Mouse (Mus musculus) cortical plate, adult 2 months (tissue): ENCODE measurements around the gene Abhd17a. TPM values are rescaled to one million over a fixed set of nuclear protein-coding genes. Genes with fewer than 3 reads are reported as not detected.

Experiments used
- H3K27ac ChIP-seq: fragments of 200-500 bp; 2 replicates; pipeline ENCODE4 v1.5.1; 2012; ENCODE audit warnings: low read length, control low read depth, inconsistent platforms; ENCODE audit not compliant: insufficient read depth
- H3K4me1 ChIP-seq: fragments of 200-500 bp; 2 replicates; pipeline ENCODE4 v1.6.1; 2011; ENCODE audit warnings: low read length; ENCODE audit not compliant: control insufficient read depth, insufficient read depth
- H3K4me3 ChIP-seq: fragments of 200-500 bp; 2 replicates; pipeline ENCODE4 v1.5.1; 2011; ENCODE audit warnings: mild to moderate bottlenecking, low read length, control low read depth; ENCODE audit not compliant: insufficient read depth
- CTCF ChIP-seq: fragments of 200-500 bp; IDR thresholded peaks from 2 replicates; pipeline ENCODE4 v1.5.1; 2011; ENCODE audit warnings: mild to moderate bottlenecking, control low read depth, low read length; ENCODE audit not compliant: insufficient read depth; ENCODE audit errors: extremely low read depth
- POLR2A ChIP-seq: fragments of 200-500 bp; IDR thresholded peaks from 2 replicates; pipeline ENCODE4 v1.6.1; 2011; ENCODE audit warnings: mild to moderate bottlenecking, low read length, control low read depth; ENCODE audit not compliant: insufficient read depth; ENCODE audit errors: extremely low read depth
- polyA plus RNA-seq: library from polyadenylated mRNA; depleted of rRNA; stranded (reverse); fragments of >200 nt; gene quantifications from 2 replicates; pipeline ENCODE4 v1.2.3, GENCODE M21; 2012

The Abhd17a gene
- polyA plus RNA-seq, 1 experiment: 329 TPM

- peaks cover 4% of the 10 kb centered on the region for H3K4me1 ChIP-seq
- TF ChIP-seq POLR2A (no peak), CTCF (no peak)
- H3K4me3 ChIP-seq: peak overlapping the region; percentile 94
- H3K27ac ChIP-seq: peak overlapping the region; percentile 64
These were observed 30.9 kb upstream of the Abhd17a start for GRCm38 (mm10) chr10:80620796-80621689.

GRCm38 (mm10) chr10:80620365-80620764, 30.2 kb upstream of the Abhd17a start:
- Histone ChIP-seq H3K4me3 (no peak overlapping the region), H3K4me1 (peaks cover 4% of the 10 kb centered on the region), H3K27ac (no peak overlapping the region)
- TF ChIP-seq CTCF (no peak), POLR2A (no peak)

DNA sequence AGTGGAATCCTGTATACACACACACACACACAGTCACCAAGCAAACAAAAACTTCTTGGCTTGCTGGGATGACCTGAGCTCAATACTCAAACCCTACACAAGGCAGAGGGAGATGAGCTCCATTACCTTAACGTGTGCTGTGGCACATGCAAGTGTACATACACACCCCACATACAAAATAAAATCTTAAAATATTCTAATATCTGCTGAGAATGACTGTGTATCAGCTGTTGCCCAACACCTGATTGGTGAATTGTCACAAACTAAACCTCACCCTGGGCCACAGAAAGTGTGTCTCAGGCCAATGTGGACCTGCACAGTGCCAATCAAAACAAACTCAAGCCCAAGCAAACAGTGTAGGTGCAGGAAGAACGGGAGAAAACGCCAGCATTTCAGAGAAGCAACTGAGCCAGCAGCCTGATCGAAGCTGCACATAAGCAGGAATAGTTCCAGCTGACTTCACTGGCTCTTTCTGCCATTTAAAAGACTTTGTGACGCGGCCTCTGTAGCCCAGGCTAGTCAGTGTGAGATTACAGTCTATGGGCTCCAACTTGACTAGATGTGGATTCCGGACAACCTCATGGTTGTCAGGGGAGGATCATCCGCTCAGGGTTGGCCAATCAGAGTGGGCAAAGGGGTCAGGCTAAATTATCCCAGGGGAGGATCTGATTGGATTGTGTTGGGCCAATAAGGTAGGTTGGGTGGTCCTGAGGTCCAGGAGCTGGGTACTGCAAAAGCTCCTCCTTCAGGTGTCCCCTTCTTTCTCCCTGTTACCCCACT, 29.5 kb upstream of the Abhd17a start:
- TF ChIP-seq CTCF: no peak
- no peak for TF ChIP-seq POLR2A
- H3K4me1 ChIP-seq: peaks cover 3% of the 10 kb centered on the region
- no peak overlapping the region for H3K4me3 ChIP-seq
- no peak overlapping the region for H3K27ac ChIP-seq

GRCm38 (mm10) chr10:80618181-80618580, 28.0 kb upstream of the Abhd17a start:
- H3K4me3 ChIP-seq: no peak overlapping the region
- H3K27ac ChIP-seq: no peak overlapping the region
- H3K4me1 ChIP-seq: no peaks in the 10 kb centered on the region
- TF ChIP-seq CTCF (no peak), POLR2A (no peak)

DNA sequence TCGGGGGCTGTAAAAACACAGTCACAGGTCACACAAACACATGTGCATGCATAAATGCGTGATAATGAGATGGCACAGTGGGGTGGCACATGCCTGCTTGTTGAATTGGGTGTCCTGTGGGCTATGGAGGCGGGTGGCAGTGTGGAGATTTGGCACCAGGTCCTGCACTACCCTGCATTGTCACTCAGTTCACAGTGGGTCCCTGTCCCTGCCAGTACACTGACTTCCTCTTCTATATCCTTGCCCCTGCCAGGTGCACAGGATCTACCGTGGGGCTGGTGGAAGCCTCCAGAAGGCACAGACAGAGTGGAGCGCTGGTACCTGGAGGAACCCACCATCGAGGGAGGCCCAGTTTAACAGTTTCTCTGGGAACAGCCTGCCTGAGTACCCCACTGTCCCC, 24.2 kb upstream of the Abhd17a start:
- Histone ChIP-seq H3K27ac (no peak overlapping the region), H3K4me1 (no peaks in the 10 kb centered on the region), H3K4me3 (no peak overlapping the region)
- TF ChIP-seq POLR2A (no peak), CTCF (no peak)

- no peak overlapping the region for H3K4me3 ChIP-seq
- H3K27ac ChIP-seq: no peak overlapping the region
- H3K4me1 ChIP-seq: no peaks in the 10 kb centered on the region
- no peak for TF ChIP-seq CTCF
- no peak for TF ChIP-seq POLR2A
These were observed 23.7 kb upstream of the Abhd17a start for GRCm38 (mm10) chr10:80613821-80614220.

GRCm38 (mm10) chr10:80611905-80612304, 21.8 kb upstream of the Abhd17a start:
- H3K27ac ChIP-seq: no peak overlapping the region
- no peak overlapping the region for H3K4me3 ChIP-seq
- H3K4me1 ChIP-seq: no peaks in the 10 kb centered on the region
- TF ChIP-seq POLR2A: no peak
- TF ChIP-seq CTCF: no peak

- Histone ChIP-seq H3K27ac (no peak overlapping the region), H3K4me3 (no peak overlapping the region), H3K4me1 (no peaks in the 10 kb centered on the region)
- peak; percentile 65 for TF ChIP-seq CTCF
- TF ChIP-seq POLR2A: no peak
These were observed 20.9 kb upstream of the Abhd17a start for GRCm38 (mm10) chr10:80611024-80611423.

DNA sequence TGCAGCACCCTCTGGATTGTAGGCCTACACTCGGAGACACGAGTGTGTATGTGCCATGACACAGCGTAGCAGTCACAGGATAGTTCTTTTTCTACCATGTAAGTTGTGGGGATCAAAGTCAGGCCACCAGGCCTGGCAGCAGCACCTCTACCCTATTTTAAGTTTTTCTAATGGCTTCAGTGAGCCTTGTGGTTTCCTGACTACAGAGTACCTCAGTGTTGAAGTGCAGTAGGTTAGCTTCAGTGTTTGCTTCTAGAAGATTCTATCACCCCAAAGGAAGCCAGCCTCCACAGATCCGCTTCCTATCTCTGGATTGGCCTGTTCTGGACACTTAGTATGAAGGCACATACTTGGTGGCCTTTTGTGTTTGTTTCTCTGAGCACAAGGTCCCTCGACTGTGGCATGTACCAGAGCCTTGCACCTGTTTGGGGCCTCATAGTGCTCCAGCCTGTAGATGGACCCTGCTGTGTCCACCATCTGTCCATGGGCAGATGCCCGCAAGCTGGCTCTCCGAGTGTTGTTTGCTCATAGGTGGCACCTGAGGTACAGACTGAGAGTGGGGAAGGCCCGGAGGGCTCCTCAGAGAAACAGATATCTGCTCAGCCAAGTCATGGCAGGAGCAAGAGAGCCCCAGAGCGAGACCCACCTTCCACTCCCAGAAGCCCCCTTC, 20.1 kb upstream of the Abhd17a start:
- no peak overlapping the region for H3K4me3 ChIP-seq
- no peaks in the 10 kb centered on the region for H3K4me1 ChIP-seq
- no peak overlapping the region for H3K27ac ChIP-seq
- no peak for TF ChIP-seq CTCF
- TF ChIP-seq POLR2A: no peak
